Mouse (Mus musculus) erythroid progenitor cell, adult 5-6 weeks (primary cell): Measurements from ENCODE around the gene Cdca4. TPM values are rescaled to one million over a fixed set of nuclear protein-coding genes. Genes with fewer than 3 reads are reported as not detected.

Experiments
- ATAC-seq: replicated peaks from 2 replicates; pipeline ENCODE4 v1.8.0; 2016; ENCODE audit warnings: moderate number of reproducible peaks, mild to moderate bottlenecking, moderate TSS enrichment, inconsistent platforms; ENCODE audit not compliant: poor library complexity, low FRiP score, severe bottlenecking
- total RNA-seq, 2 experiments: library from RNA; stranded (forward) in 1 of 2; stranded (reverse) in 1 of 2; fragments of 150-400 nt in 1 of 2; fragments of 186-747, 209-891 nt in 1 of 2; gene quantifications; 2 replicates each; pipeline versions ENCODE4 v1.2.3 to v1.2.4; 2015 to 2017; ENCODE audit warnings: low replicate concordance in 2 of 2

The Cdca4 gene
- total RNA-seq, 2 experiments from 2014 or later, result 135 to 180 TPM

- no peak for ATAC-seq
Measured at GRCm38 (mm10) chr12:112802917-112803316, 26.3 kb downstream of the Cdca4 start.

GRCm38 (mm10) chr12:112801864-112802846, 27.1 kb downstream of the Cdca4 start, which contains the start of gene Ahnak2:
TSS of gene Ahnak2 (minus strand) at chr12:112802657.
- no peak for ATAC-seq

- ATAC-seq, result peak; percentile 76
Measured at GRCm38 (mm10) chr12:112800476-112800875, 28.7 kb downstream of the Cdca4 start.

GRCm38 (mm10) chr12:112799237-112799970, 29.8 kb downstream of the Cdca4 start:
- ATAC-seq, result no peak

- no peak for ATAC-seq
Measured at GRCm38 (mm10) chr12:112798716-112799115, 30.5 kb downstream of the Cdca4 start.

- no peak for ATAC-seq
Measured at GRCm38 (mm10) chr12:112798332-112798681, 30.9 kb downstream of the Cdca4 start.

- ATAC-seq, result no peak
Measured at GRCm38 (mm10) chr12:112797672-112798331, 31.4 kb downstream of the Cdca4 start.

- ATAC-seq, result no peak
Measured at GRCm38 (mm10) chr12:112796551-112797510, 32.4 kb downstream of the Cdca4 start.

GRCm38 (mm10) chr12:112795466-112796104, 33.6 kb downstream of the Cdca4 start:
- no peak for ATAC-seq

- ATAC-seq, result no peak
Measured at GRCm38 (mm10) chr12:112794998-112795397, 34.2 kb downstream of the Cdca4 start.

- no peak for ATAC-seq
Measured at GRCm38 (mm10) chr12:112794356-112794816, 34.8 kb downstream of the Cdca4 start.

GRCm38 (mm10) chr12:112793601-112794355, 35.4 kb downstream of the Cdca4 start:
- ATAC-seq, result peak; percentile 48

GRCm38 (mm10) chr12:112791026-112791425, 38.2 kb downstream of the Cdca4 start:
- no peak for ATAC-seq

GRCm38 (mm10) chr12:112774481-112774880, 54.7 kb downstream of the Cdca4 start:
- ATAC-seq, result no peak

- no peak for ATAC-seq
Measured at GRCm38 (mm10) chr12:112774026-112774425, 55.2 kb downstream of the Cdca4 start.

- no peak for ATAC-seq
Measured at GRCm38 (mm10) chr12:112773366-112773765, 55.9 kb downstream of the Cdca4 start.

GRCm38 (mm10) chr12:112772306-112772705, 56.9 kb downstream of the Cdca4 start:
- no peak for ATAC-seq

- no peak for ATAC-seq
Measured at GRCm38 (mm10) chr12:112770396-112770795, 58.8 kb downstream of the Cdca4 start.
